Mouse (Mus musculus): ENCODE measurements around the gene Rhobtb1.

Rhobtb1 gene

GRCm38 (mm10) chr10:69265421-69265820, 114.2 kb downstream of the Rhobtb1 start:
- ATAC-seq (ENCODE audit: insufficient number of reproducible peaks, low FRiP score, low TSS enrichment), result no peak

- no peak for ATAC-seq (ENCODE audit: insufficient number of reproducible peaks, low FRiP score, low TSS enrichment)
Measured at GRCm38 (mm10) chr10:69268061-69268643, 116.9 kb downstream of the Rhobtb1 start.

GRCm38 (mm10) chr10:69271436-69271835, 120.2 kb downstream of the Rhobtb1 start:
- no peak for ATAC-seq (ENCODE audit: insufficient number of reproducible peaks, low FRiP score, low TSS enrichment)

GRCm38 (mm10) chr10:69274275-69274674, 123.0 kb downstream of the Rhobtb1 start:
- no peak for ATAC-seq (ENCODE audit: insufficient number of reproducible peaks, low FRiP score, low TSS enrichment)

- ATAC-seq (ENCODE audit: insufficient number of reproducible peaks, low FRiP score, low TSS enrichment), result no peak
Measured at GRCm38 (mm10) chr10:69274705-69275104, 123.5 kb downstream of the Rhobtb1 start.

- ATAC-seq (ENCODE audit: insufficient number of reproducible peaks, low FRiP score, low TSS enrichment), result no peak
Measured at GRCm38 (mm10) chr10:69275811-69276775, 124.9 kb downstream of the Rhobtb1 start.

- no peak for ATAC-seq (ENCODE audit: insufficient number of reproducible peaks, low FRiP score, low TSS enrichment)
Measured at GRCm38 (mm10) chr10:69276920-69277435, 125.7 kb downstream of the Rhobtb1 start.

- no peak for ATAC-seq (ENCODE audit: insufficient number of reproducible peaks, low FRiP score, low TSS enrichment)
Measured at GRCm38 (mm10) chr10:69278764-69279606, 127.8 kb downstream of the Rhobtb1 start.

- no peak for ATAC-seq (ENCODE audit: insufficient number of reproducible peaks, low FRiP score, low TSS enrichment)
Measured at GRCm38 (mm10) chr10:69279607-69279978, 128.4 kb downstream of the Rhobtb1 start.

- ATAC-seq (ENCODE audit: insufficient number of reproducible peaks, low FRiP score, low TSS enrichment), result no peak
Measured at GRCm38 (mm10) chr10:69286939-69287338, 135.7 kb downstream of the Rhobtb1 start.

- ATAC-seq (ENCODE audit: insufficient number of reproducible peaks, low FRiP score, low TSS enrichment), result no peak
Measured at GRCm38 (mm10) chr10:69288086-69288485, 136.9 kb downstream of the Rhobtb1 start.

GRCm38 (mm10) chr10:69288720-69289119, 137.5 kb downstream of the Rhobtb1 start:
- no peak for ATAC-seq (ENCODE audit: insufficient number of reproducible peaks, low FRiP score, low TSS enrichment)

- ATAC-seq (ENCODE audit: insufficient number of reproducible peaks, low FRiP score, low TSS enrichment), result no peak
Measured at GRCm38 (mm10) chr10:69290736-69291135, 139.5 kb downstream of the Rhobtb1 start.

- ATAC-seq (ENCODE audit: insufficient number of reproducible peaks, low FRiP score, low TSS enrichment), result no peak
Measured at GRCm38 (mm10) chr10:69295919-69296318, 144.7 kb downstream of the Rhobtb1 start.

GRCm38 (mm10) chr10:69299985-69300384, 148.8 kb downstream of the Rhobtb1 start:
- no peak for ATAC-seq (ENCODE audit: insufficient number of reproducible peaks, low FRiP score, low TSS enrichment)

- ATAC-seq (ENCODE audit: insufficient number of reproducible peaks, low FRiP score, low TSS enrichment), result no peak
Measured at GRCm38 (mm10) chr10:69302667-69303066, 151.4 kb downstream of the Rhobtb1 start.

GRCm38 (mm10) chr10:69304819-69305218, 153.6 kb downstream of the Rhobtb1 start:
- ATAC-seq (ENCODE audit: insufficient number of reproducible peaks, low FRiP score, low TSS enrichment), result no peak

- no peak for ATAC-seq (ENCODE audit: insufficient number of reproducible peaks, low FRiP score, low TSS enrichment)
Measured at GRCm38 (mm10) chr10:69305600-69305999, 154.4 kb downstream of the Rhobtb1 start.

GRCm38 (mm10) chr10:69306205-69306604, 155.0 kb downstream of the Rhobtb1 start:
- no peak for ATAC-seq (ENCODE audit: insufficient number of reproducible peaks, low FRiP score, low TSS enrichment)

GRCm38 (mm10) chr10:69307067-69307466, 155.8 kb downstream of the Rhobtb1 start:
- ATAC-seq (ENCODE audit: insufficient number of reproducible peaks, low FRiP score, low TSS enrichment), result no peak

All from cerebellum, adult (tissue).